Mouse (Mus musculus): Measurements from ENCODE around the gene Metap1d.

The Metap1d gene

DNA sequence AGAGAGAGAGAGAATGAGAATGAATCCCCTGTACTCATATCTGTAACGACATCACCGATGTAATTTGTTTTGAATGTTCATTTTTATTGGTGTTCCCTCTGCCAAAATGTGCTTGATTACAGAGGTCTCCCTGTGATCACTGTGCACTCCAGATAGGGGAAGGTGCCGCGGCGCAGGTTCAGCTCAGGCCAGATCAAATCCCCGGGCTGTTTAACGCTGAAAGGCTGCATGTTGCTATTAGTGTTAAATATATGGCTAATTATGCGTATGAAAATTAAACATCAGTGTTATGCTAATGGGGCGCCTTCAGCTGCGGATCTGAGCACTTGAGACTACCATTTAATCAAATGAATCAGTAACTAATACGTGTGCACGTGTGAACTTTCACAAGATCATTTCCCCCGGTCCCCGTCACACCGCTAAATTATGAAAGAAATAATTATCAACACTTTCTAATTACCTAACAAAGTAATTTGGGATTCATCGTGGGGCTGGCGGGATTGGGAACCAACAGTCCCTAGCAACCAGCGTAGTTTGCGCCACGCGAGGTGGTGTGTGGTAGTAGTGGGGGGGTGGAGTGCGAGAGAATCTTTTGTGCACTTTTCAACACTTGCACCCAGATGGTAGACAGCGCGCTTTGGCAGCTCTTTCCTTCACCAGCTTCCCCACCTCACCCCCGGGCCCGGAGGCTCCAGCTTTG, 75.1 kb downstream of the Metap1d start, which contains the start of gene Dlx1:
Dlx1 (plus strand) TSS at position 100 of the 700 bp plus-strand sequence.
- DNase-seq = no peak

GRCm38 (mm10) chr2:71528714-71529510, 75.8 kb downstream of the Metap1d start:
- no peak for DNase-seq

DNA sequence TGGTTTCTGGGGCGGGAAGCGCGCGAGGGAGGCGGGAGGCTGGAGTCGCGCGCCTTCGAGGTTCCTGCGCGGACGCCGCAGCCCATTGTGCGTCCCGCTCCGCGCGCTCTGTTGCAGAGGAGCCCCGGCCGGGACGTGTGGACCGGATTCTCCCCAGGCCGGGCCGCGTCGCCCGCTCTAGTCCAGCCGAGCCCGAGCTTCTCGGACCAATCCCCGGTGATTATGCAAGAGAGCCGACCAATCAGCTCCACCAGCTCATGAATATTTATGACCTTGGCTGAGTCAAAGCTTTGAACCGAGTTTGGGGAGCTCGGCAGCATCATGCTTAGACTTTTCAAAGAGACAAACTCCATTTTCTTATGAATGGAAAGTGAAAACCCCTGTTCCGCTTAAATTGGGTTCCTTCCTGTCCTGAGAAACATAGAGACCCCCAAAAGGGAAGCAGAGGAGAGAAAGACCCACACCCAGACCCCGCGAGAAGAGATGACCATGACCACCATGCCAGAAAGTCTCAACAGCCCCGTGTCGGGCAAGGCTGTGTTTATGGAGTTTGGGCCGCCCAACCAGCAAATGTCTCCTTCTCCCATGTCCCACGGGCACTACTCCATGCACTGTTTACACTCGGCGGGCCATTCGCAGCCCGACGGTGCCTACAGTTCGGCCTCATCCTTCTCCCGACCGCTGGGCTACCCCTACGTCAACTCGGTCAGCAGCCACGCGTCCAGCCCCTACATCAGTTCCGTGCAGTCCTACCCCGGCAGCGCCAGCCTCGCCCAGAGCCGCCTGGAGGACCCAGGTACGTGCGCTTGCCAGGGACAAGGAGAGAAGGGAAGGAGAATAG, 76.7 kb downstream of the Metap1d start:
- peak; percentile 66 for DNase-seq

DNA sequence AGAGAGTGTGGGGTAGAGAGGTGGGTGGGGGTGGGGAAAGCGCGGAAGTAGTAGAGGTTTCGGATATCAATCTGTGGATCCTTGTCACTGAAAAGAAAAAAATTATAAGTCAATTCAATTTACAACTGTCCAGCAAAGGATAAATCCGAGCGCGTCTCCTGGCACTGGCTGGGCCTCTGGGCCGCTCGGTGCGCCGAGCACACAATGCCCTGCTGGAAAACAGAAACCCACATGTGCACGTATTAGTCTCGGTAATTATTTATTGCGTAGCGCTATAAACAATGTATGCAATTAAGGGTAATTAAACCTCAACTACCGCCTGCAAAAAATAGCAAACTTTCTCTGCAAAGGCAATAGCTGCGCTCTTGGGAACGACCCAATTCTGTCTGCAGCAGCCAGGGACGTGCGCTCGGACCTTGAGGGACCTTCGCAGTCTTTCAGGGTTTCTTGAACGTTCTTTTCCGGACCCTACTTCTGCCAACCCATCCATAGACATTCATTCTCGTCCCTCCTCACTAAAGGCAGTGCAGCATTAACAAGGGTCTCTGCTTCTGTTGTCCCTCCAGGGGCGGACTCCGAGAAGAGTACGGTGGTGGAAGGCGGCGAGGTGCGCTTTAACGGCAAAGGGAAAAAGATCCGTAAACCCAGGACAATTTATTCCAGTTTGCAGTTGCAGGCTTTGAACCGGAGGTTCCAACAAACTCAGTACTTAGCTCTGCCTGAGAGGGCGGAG, 77.5 kb downstream of the Metap1d start:
- peak; percentile 29 for DNase-seq

DNA sequence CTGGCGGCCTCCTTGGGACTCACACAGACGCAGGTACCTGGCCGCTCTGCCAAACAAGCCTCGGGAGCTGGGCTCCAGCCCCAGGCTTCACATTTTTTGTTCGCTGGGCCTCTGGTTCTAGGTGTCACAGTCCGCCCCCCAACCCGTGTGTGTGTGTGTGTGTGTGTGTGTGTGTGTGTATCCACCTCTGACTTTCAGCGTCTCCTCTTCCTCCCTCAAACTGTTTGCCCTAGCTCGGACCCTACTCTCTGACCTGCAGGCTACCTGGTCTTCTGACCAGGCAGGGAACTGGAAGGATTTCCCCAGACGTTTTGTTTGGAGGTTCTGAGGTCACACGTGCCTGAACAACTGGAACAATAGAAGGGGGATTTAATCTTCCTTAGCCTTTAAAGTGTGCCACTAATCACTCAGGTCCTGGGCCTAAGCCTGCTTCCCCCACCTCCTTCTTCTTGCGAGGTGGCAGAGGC, 78.1 kb downstream of the Metap1d start:
- no peak for DNase-seq

- DNase-seq = no peak
Measured at GRCm38 (mm10) chr2:71531990-71532970, 79.2 kb downstream of the Metap1d start.

DNA sequence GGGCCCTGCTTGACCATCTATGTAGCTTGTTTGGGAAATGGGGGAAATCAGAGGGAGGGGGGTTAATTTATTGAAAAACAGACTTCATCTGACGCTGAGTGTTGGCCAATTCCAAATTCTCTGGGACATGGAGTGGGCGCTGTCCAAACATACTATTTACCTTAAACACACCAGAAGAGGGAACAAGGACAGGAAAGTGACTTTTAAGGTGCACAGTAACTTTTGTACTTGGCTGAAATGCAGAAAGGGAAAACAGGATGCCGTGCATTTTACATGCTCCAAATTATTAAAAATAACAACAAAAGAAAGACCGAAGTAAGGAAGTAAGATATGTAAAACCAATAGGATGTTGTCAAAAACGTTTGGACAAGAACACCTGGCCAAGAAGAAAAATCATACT, 80.0 kb downstream of the Metap1d start:
- DNase-seq = no peak

GRCm38 (mm10) chr2:71534242-71535052, 81.4 kb downstream of the Metap1d start:
- DNase-seq = no peak

GRCm38 (mm10) chr2:71540611-71541417, 87.7 kb downstream of the Metap1d start:
- no peak for DNase-seq

GRCm38 (mm10) chr2:71541418-71542226, 88.5 kb downstream of the Metap1d start:
- no peak for DNase-seq

DNA sequence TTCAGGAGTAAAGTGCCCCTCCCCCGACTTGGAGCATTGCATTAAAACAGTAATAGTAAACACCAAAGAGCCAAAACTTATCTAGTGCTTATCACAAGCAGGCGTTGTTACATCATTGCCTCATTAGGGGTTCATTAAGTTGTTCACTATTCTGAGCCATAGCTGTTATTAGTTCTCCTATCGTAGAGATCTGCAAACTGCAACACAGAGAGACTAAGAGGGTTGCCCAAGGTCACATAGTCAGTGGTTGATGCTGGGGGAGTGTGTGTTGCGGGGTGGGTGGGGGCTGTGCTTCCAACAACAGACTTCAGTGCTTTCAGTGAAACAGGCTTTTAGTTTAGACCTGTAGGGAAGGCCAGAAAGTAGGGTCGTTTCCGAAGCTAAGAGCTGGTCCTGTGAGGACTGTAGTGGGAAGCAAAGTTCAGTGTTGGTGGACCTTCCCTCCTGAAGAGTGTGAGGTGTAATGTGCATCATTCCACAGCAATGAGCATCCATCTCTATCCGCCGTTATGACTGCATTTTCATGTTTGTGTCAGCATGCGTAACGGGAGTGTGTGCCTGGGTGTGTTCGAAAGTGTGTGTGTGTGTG, 89.2 kb downstream of the Metap1d start:
- no peak for DNase-seq

DNA sequence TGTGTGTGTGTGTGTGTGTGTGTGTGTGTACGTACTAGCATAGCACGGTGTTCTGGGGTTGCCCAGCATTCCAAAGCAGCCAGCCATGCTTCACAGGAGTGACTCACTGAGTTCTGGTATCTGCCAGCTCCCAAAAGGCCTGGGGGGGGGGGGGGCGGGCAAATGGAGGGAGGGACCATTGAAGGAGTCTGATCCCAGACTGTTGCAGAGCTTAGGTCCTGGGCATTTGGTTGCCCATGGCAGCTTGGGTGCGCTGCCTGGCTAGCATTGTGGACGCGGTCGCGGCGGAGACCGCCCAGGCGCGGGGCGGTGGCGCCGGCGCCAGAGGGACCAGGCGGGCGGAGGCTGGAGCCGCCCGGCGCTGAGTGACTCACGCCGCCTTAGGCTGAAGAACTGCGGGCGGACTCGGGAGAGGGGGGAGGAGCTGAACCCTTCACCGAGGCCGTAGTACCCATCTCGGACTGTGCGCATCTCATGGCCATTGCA, 89.8 kb downstream of the Metap1d start:
- DNase-seq = peak; percentile 38

GRCm38 (mm10) chr2:71543531-71543930, 90.5 kb downstream of the Metap1d start:
- no peak for DNase-seq

GRCm38 (mm10) chr2:71543948-71544347, 90.9 kb downstream of the Metap1d start:
- no peak for DNase-seq

GRCm38 (mm10) chr2:71544391-71545285, 91.6 kb downstream of the Metap1d start:
- peak; percentile 44 for DNase-seq

DNA sequence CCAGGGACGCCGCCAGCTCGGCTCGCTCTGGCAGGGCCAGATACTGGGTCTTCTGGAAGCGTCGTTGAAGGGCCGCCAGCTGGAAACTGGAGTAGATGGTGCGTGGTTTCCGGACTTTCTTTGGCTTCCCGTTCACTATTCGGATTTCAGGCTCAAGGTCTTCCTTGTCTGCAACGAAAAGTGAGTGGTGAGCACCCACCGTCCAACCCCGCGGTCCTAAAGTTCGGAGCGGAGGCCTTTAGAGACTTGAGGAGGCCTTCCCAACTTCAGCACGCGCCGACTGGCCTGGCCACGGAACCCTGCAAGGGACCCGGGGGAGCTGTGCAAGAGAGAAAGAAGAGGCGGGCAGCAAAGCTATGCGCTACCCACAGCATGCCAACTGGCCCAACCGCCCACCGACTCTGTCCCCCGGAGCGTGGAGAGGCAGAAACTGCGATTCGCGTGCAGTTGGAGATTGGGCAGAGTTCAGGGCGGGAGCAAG, 92.4 kb downstream of the Metap1d start:
- DNase-seq = peak; percentile 49

All from kidney, adult 18-20 months (tissue).